12 mouse cellular contexts compared by ENCODE assay signal in genomic region chr5:129113741-129114476, GRCm38 (mm10). TPM values are rescaled to one million over a fixed set of nuclear protein-coding genes. Genes with fewer than 3 reads are reported as not detected.
DNase-seq lines count a peak whose midpoint lies in the region; TF ChIP-seq lines count a peak whose summit lies in the region.
"Had no signal": no experiment of that assay in that cellular context is flagged by ENCODE, and none has a peak within 500 bp of the region (broad histone marks: within the 10 kb centered on the region; RNA-seq: fewer than 3 reads in every experiment).

No protein-coding gene starts in this region.

- TF ChIP-seq POLR2A in brain, embryonic 14.5 days (IDR thresholded peaks at IDR 0.05; ENCODE audit: borderline replicate concordance, extremely low read depth, insufficient read depth, insufficient read length, poor library complexity, severe bottlenecking): no peak

- TF ChIP-seq CTCF in brain, embryonic 14.5 days (IDR thresholded peaks at IDR 0.05; ENCODE audit: borderline replicate concordance, extremely low read depth, insufficient read depth, insufficient read length): no peak

- peak; percentile 30 to 63 for DNase-seq in layer of hippocampus, adult 18-20 months (ENCODE audit: low spot score in 2 of 2)
- no peak for DNase-seq in layer of hippocampus, adult 9-10 months (ENCODE audit: low spot score)
- DNase-seq in brain, embryonic 14.5 days (ENCODE audit: low read depth): peak; percentile 64
- DNase-seq in frontal cortex, postnatal 36 days (ENCODE audit: low spot score in 2 of 2): peak; percentile 58 to 84
- DNase-seq in right cerebral cortex, postnatal 14 days: peak; percentile 43
- DNase-seq in thymus, postnatal 25 days: no peak
- DNase-seq in adrenal gland, postnatal 14 days: no peak
- DNase-seq in ovary, adult 18-20 months (ENCODE audit: low spot score): no peak
- DNase-seq: adrenal gland, adult 8-10 months; cerebellum, adult 8-10 months; thymus, postnatal 14 days had no signal

RNA-seq across cellular contexts. Expression of gene Adgrd1, which starts 17.4 kb away (rescaled TPM):
- under 1 TPM; 0.33 to 0.67 TPM for total RNA-seq in layer of hippocampus, adult 18-20 months (2021)
- polyA plus RNA-seq in brain, embryonic 14.5 days (2012; rRNA removed): 0.25 and 0.41 TPM in 2 replicates
- 4.9 and 5.0 TPM in 2 replicates for total RNA-seq in adrenal gland, postnatal 14 days (2021)
- polyA plus RNA-seq: G1E had no signal

Comparison
In these comparisons a context has a peak if more than half of its experiments do, and no peak if none do; other contexts are left out.
1. DNase-seq: peak in layer of hippocampus, adult 18-20 months (2 of 2), brain, embryonic 14.5 days (single experiment), frontal cortex, postnatal 36 days (2 of 2) and right cerebral cortex, postnatal 14 days (single experiment); none in layer of hippocampus, adult 9-10 months (single experiment), thymus, postnatal 25 days (single experiment), adrenal gland, postnatal 14 days (single experiment) and ovary, adult 18-20 months (single experiment).